Mouse (Mus musculus) cerebellum, postnatal 4 days (tissue): ENCODE measurements around the gene Atp8b3.

Source experiments
- DNase-seq, 2 experiments: peaks; one replicate each; pipeline ENCODE4 v3.0.0; 2022; ENCODE audit warnings: low spot score in 2 of 2, mixed read lengths in 1 of 2

The Atp8b3 gene

GRCm38 (mm10) chr10:80538710-80539394, at the start of gene Atp8b3:
TSS of gene Atp8b3 (minus strand) at chr10:80539124.
- peak in 1 of 2 experiments; percentile 35 for DNase-seq

GRCm38 (mm10) chr10:80587305-80587657, 48.4 kb upstream of the Atp8b3 start:
- no peak for DNase-seq

GRCm38 (mm10) chr10:80586407-80587304, 47.7 kb upstream of the Atp8b3 start:
- no peak for DNase-seq

DNA sequence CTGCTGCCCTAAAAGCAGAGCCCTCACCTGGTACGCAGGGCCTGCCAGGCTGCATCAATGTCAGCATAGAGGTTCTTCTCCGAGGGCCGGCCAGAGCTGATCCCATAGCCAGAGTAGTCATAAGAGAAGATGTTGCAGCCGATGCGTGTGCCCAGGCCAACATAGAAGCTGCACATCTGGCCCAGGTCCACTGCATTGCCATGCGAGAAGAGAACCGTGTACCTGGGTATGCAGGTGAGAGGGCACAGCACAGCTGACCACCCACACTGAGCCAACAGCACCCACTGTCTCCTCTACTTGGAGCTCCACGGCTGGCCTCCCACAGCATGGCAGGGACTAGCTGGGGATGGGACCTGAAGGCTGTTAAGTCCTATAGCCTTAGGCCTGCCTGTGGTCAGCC, 46.7 kb upstream of the Atp8b3 start:
- DNase-seq, result no peak

GRCm38 (mm10) chr10:80584642-80585552, 46.0 kb upstream of the Atp8b3 start:
- DNase-seq, result no peak

GRCm38 (mm10) chr10:80584045-80584488, 45.1 kb upstream of the Atp8b3 start:
- DNase-seq, result no peak

DNA sequence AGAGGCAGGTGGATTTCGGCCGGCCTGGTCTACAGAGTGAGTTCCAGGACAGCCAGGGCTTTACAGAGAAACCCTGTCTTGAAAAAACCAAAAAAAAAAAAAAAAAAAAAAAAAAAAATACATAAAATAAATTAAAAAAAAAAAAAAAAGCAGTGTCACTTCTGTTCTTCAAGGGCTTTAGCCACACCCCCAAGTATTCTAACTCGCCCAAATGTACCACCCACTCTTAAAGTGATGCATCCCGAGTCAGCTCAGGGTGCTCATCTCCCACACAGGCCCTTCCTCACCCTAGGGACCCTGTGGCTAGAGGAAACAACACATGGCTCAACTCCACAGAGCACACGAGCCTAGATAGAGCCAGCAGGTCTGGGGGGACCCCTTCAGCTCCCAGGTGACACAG, 44.1 kb upstream of the Atp8b3 start:
- DNase-seq, result no peak

GRCm38 (mm10) chr10:80578911-80579310, 40.0 kb upstream of the Atp8b3 start:
- no peak for DNase-seq

- DNase-seq, result peak; percentile 62 to 86
These were observed 39.3 kb upstream of the Atp8b3 start for GRCm38 (mm10) chr10:80578131-80578750.

DNA sequence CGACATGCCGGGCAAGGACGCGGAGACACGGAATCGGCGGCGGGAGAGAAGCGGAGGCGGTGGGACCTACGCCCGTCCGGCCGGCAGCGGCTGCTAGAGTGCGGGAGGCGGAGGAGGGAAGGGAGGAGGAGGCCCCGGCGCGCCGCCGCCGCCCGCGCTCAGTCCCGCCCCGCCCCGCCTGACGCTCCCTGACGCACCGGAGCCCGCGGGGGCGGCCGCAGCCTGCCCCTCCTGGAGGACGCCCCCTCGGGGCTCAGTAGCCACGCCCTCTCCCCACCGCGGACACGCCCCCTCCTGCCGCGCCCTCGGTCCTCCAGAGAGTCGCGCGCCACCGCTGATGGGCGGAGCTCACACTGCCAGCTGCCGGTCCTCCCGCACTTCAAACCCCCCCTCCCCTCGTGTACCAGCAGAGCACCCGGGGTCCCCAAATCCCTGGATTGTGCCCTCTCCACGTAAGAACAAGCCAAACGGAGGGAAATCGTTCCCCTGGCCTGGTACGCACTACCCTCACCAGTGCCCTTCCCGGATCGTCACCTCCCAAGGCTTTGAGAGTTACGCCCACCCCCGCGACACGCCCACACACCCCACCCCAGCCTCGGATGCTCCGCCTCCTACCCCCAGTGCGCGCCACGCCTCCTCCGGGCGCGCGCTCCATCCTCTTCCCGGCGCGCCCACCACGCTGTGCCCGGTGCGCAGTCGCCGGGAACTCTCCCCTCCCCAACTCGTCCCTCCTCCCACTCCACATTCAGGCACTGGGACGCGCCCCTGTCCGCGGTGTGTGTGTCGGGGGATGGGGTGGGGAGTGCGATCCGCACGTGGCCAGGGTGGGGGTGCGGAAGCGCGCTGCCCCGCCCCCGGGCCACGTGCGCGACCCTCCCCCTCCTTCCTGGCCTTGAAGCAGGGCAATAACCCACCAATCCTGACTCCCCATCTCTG, 38.5 kb upstream of the Atp8b3 start, which contains the start of gene Klf16:
Gene Klf16, minus strand, starts transcription at position 127 of the 936 bp plus-strand sequence.
- DNase-seq, result peak; percentile 84 to 92

- peak in 1 of 2 experiments; percentile 64 for DNase-seq
These were observed 37.6 kb upstream of the Atp8b3 start for GRCm38 (mm10) chr10:80576351-80577194.

DNA sequence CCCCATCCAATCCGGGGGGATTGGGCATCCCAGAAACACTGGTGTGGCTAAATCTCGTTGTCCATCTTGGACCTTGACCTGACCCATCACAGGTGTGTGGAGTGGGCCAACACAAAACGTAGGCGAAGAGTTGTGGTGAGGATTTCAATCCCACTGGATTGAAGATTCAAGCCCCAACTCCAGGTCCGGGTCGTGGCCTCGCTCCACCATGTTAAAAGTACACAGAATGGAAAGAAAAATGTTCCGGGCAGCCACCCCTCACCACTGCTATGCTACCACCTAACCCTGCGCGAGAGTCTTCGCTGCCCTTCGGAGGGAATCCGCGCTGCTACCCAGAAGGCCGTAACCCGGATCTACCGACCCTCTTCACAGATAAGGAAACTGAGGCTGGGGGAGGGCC, 37.0 kb upstream of the Atp8b3 start:
- DNase-seq, result no peak

DNA sequence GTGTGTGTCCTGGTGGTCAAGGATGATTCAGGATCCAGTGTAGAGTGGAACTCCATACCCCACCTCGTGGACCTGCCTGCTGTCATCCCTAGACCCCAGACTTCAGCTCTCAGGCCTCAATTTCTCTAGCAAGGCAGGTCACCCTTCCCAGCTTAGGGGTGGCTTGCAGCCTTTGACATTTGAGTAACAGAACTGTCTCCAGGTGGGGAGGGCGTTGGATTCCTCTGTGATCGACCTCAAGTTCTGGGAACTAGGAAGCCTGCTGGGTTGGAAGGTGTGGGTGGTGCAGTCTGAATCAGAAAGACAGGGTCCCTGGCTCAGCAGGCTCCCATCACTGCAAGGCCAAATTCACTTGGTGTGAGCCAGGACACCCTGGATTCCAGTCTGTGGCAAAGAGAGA, 36.0 kb upstream of the Atp8b3 start:
- no peak for DNase-seq

- DNase-seq, result no peak
These were observed 35.0 kb upstream of the Atp8b3 start for GRCm38 (mm10) chr10:80573944-80574343.

- DNase-seq, result no peak
These were observed 33.6 kb upstream of the Atp8b3 start for GRCm38 (mm10) chr10:80572477-80572876.

DNA sequence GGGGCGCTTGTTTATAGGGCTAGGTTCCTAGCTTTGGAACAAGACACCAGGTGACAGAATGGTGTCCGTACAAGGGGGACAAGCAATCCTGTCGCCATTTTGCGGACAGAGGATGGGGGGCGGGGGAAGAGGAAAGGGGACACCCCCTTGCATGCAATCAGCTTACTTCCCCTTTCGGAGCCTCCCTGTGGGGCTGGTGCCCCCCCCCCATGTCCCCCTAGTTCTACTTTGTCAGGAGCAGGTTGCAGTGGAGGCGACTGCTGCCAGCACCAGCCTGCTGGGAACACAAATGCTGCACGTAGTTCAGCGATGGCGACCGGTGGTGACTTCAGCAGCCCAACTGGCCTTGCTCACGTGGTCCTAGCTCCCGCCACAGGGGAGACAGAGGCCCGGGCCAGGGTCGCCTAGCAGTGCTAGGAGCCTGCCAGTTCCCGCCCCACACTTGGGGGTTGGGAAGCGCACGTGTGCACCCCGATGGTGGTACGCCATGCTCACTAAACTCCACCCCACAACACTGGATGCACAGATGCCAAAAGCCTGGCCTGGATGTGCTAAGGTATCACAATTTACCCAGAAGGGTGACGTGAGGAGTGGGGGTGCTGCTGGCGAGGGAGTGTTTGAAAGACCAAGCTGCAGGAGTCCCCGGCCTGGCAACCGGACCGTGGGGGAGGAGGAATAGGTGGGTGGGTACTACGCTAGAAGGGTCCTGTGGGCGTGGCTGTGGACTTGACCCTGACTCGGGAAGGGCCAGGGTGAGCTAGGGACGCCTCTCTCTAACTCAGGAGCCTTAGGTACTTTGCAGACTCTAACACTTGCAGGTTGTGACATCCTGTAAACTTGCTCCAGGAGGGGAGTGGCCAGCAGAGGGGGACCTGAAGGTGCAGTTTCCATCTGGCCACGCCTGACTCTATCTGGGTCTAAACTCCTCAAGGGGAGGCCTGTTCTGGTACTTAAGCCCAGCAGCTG, 32.2 kb upstream of the Atp8b3 start:
- DNase-seq, result peak in 1 of 2 experiments; percentile 57

GRCm38 (mm10) chr10:80570419-80570818, 31.5 kb upstream of the Atp8b3 start:
- DNase-seq, result no peak

GRCm38 (mm10) chr10:80569664-80570066, 30.7 kb upstream of the Atp8b3 start:
- no peak for DNase-seq
